Mouse (Mus musculus): ENCODE measurements at regions not wholly inside any gene's neighbourhood (a gene's known extent, or its start where the extent isn't known, plus 50 kb on each side); places are given as distances from the start of the nearest gene placed in this dataset.
"Not testable (repeated sequence)": the region's sequence is repeated elsewhere in the genome, so short reads cannot be mapped to it uniquely, and the experiment has no call there.

DNA sequence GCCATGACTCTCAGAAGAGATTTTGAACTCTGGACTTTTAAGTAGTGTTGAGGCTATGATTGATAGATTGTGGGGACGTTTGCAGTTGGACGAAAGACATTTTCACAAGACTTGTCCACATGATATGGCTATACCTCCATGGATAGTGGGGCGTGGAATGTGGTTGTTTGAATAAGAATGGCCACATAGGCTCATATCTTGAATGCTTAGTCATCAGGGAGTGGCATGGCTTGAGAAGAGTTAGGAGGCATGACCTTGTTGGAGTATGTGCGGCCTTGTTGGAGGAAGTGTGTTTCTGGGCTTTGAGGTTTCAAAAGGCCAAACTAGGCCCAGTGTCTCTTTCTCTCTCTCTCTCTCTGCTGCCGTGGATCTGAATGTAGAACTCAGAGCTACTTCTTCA lies 204.7 kb upstream of the Pclo start:
- no peak for DNase-seq (ENCODE audit: low spot score in 2 of 2)

- no peak for DNase-seq (ENCODE audit: low spot score in 2 of 2)
Observed at GRCm38 (mm10) chr5:14311729-14312128, 203.0 kb upstream of the Pclo start.

DNA sequence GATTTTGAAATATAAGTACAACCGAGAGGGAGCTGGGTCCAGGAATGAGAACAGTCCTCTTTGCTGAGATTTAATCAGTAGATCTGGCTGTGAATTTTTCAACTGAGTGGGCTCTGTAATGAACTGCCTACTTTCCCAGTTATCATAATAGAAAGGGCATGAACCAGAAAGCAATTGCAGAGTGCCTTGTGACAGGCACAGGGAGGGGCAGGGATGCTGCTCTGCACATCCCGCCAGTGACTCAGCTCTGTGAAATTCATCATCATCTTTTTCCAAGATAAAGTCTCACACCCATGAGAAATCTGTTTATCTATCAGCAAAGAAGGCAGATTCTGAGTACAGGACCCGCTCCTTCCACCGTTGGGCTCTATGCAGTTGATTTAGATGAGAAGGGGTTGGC lies 194.5 kb upstream of the Pclo start:
- peak; percentile 17 for DNase-seq (ENCODE audit: low spot score in 2 of 2)

- DNase-seq (ENCODE audit: low spot score in 2 of 2) = no peak
Observed at GRCm38 (mm10) chr5:14322000-14322399, 192.7 kb upstream of the Pclo start.

- no peak for DNase-seq (ENCODE audit: low spot score in 2 of 2)
Observed at GRCm38 (mm10) chr5:14360446-14360845, 154.3 kb upstream of the Pclo start.

- DNase-seq (ENCODE audit: low spot score in 2 of 2) = peak; percentile 37 to 52
Observed at GRCm38 (mm10) chr5:14389184-14389890, 125.4 kb upstream of the Pclo start.

DNA sequence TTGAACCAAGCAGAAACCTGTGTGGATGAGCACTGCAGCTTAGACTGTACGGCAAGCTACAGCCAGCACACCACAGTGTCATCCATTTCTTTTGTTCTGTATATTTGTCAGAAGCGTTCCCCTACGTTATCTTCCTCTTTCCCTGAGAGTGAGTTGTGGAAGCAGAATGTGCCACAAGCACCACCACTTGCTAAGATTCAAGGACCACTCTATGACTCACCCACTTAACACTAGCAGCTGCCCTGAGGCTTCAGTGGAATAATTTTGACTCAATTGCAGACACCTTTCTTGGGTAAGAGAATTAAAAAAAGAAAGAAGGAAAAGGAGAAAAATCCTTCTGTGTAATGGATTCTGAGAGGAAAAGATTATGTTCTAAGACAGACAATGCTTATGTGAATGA lies 122.9 kb upstream of the Pclo start:
- no peak for DNase-seq (ENCODE audit: low spot score in 2 of 2)

GRCm38 (mm10) chr5:14403381-14403780 lies 111.3 kb upstream of the Pclo start:
- DNase-seq (ENCODE audit: low spot score in 2 of 2) = not testable (repeated sequence)

DNA sequence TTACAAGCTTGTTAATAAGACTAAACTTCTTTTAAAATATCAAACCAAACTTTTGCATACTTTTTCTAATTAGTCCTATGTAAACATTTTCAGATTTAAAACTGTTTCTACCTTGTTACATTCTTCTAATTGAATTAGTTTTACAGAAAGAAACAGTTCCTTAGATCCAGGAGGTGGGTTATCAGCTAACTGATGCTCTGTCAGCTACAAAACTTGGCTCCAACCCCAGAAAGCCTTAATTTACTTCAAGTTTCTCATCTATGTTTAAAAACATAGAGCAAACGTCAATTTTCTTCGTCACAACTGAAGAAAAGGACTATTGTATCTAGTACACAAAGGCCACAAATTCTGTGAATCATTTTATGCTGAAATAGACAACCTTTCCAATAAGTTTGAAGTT lies 110.4 kb upstream of the Pclo start:
- DNase-seq (ENCODE audit: low spot score in 2 of 2) = no peak

DNA sequence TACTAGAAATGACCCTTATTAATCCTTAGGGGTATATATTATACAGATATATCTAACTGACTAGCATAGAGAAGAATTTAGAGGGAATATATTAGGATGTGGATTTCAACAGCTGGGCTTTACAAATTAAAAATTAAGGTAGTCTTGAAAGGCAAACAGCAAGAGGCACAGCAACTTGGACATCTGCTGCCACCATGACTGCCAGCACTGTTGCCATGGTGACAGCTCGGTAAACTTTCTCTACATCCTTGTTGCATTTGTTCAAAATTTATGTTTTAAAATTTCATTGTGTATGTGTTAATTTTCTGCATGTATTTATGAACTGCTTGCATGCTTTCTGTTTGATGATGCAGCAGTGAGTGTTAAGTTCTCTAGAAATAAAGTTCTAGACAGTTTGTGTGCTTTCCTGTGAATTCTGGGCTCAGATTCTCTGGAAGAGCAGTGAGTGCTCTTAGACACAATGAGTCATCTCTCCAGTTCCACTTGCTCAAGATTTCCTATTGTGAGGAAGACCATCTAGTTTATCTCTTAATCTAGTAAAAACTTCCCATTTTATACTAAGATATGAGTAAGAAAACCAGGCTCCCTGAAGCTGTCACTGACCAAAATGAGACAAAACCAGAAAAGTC lies 99.4 kb upstream of the Pclo start:
- peak in 1 of 2 experiments; percentile 1 for DNase-seq (ENCODE audit: low spot score in 2 of 2)

GRCm38 (mm10) chr5:14453082-14453481 lies 61.6 kb upstream of the Pclo start:
- DNase-seq (ENCODE audit: low spot score in 2 of 2) = no peak

All from right cerebral cortex, postnatal 36 days (tissue).